Mouse (Mus musculus) hindbrain, embryonic 13.5 days (tissue): ENCODE results near the gene Gm3336. TPM values are rescaled to one million over a fixed set of nuclear protein-coding genes. Genes with fewer than 3 reads are reported as not detected.

Experiments
- polyA plus RNA-seq: library from polyadenylated mRNA; unstranded; fragments of >200 nt; fragmentation: Nextera tagmentation; extraction: Ambion mirVana; gene quantifications from 2 replicates; pipeline ENCODE4 v1.2.1, GENCODE M21; 2015

The Gm3336 gene
- polyA plus RNA-seq, 1 experiment from 2014 or later: not detected

Other genes starting within 250 kb of the Gm3336 start
- 24.3 and 25.8 TPM in 2 replicates for gene Klhl26, start 241.6 kb upstream of the Gm3336 start, polyA plus RNA-seq
- 78.5 and 78.8 TPM in 2 replicates for gene Tmem59l, start 231.2 kb upstream of the Gm3336 start, polyA plus RNA-seq
- 2.2 and 2.9 TPM in 2 replicates for gene Crlf1, start 225.4 kb upstream of the Gm3336 start, polyA plus RNA-seq
- 147 and 148 TPM in 2 replicates for gene Rex1bd, start 211.8 kb upstream of the Gm3336 start, polyA plus RNA-seq
- gene Uba52, start 207.7 kb upstream of the Gm3336 start, polyA plus RNA-seq: 715 and 758 TPM in 2 replicates
- 385 and 391 TPM in 2 replicates for gene Fkbp8, start 190.8 kb upstream of the Gm3336 start, polyA plus RNA-seq
- gene Kxd1, start 190.6 kb upstream of the Gm3336 start, polyA plus RNA-seq: 47.7 and 50.5 TPM in 2 replicates
- gene Ell, start 179.1 kb upstream of the Gm3336 start, polyA plus RNA-seq: 16.3 and 17.2 TPM in 2 replicates
- gene Isyna1, start 124.2 kb upstream of the Gm3336 start, polyA plus RNA-seq: 121 and 125 TPM in 2 replicates
- 122 and 132 TPM in 2 replicates for gene Ssbp4, start 109.7 kb upstream of the Gm3336 start, polyA plus RNA-seq
- 1.5 and 1.9 TPM in 2 replicates for gene Lrrc25, start 102.4 kb upstream of the Gm3336 start, polyA plus RNA-seq
- 0.12 and 0.14 TPM in 2 replicates for gene Gdf15, start 86.1 kb upstream of the Gm3336 start, polyA plus RNA-seq
- gene Pgpep1, start 58.2 kb upstream of the Gm3336 start, polyA plus RNA-seq: 103 and 105 TPM in 2 replicates
- gene Lsm4, start 45.3 kb upstream of the Gm3336 start, polyA plus RNA-seq: 191 and 193 TPM in 2 replicates
- 79.2 and 94.3 TPM in 2 replicates for gene Jund, start 19.6 kb upstream of the Gm3336 start, polyA plus RNA-seq
- gene Iqcn, start 15.1 kb upstream of the Gm3336 start, polyA plus RNA-seq: 0.04 and 0.09 TPM in 2 replicates
- gene Pde4c, start 5.2 kb downstream of the Gm3336 start, polyA plus RNA-seq: 0.14 and 0.23 TPM in 2 replicates
- gene Rab3a, start 36.1 kb downstream of the Gm3336 start, polyA plus RNA-seq: 352 and 355 TPM in 2 replicates
- 40.8 and 44.5 TPM in 2 replicates for gene Mpv17l2, start 42.4 kb downstream of the Gm3336 start, polyA plus RNA-seq
- 90.0 and 94.1 TPM in 2 replicates for gene Pik3r2, start 58.2 kb downstream of the Gm3336 start, polyA plus RNA-seq
- 16.4 and 17.4 TPM in 2 replicates for gene Mast3, start 86.5 kb downstream of the Gm3336 start, polyA plus RNA-seq
- 0.08 and 0.13 TPM in 2 replicates for gene Il12rb1, start 89.9 kb downstream of the Gm3336 start, polyA plus RNA-seq
- gene Arrdc2, start 121.2 kb downstream of the Gm3336 start, polyA plus RNA-seq: 7.6 and 8.1 TPM in 2 replicates
- 13.3 and 17.7 TPM in 2 replicates for gene Kcnn1, start 144.7 kb downstream of the Gm3336 start, polyA plus RNA-seq
- gene Ccdc124, start 155.4 kb downstream of the Gm3336 start, polyA plus RNA-seq: 157 and 162 TPM in 2 replicates
- gene Slc5a5, start 174.2 kb downstream of the Gm3336 start, polyA plus RNA-seq: 0.61 and 0.95 TPM in 2 replicates
- gene Rpl18a, start 178.9 kb downstream of the Gm3336 start, polyA plus RNA-seq: 2,665 and 2,711 TPM in 2 replicates
- 55.6 and 61.9 TPM in 2 replicates for gene Map1s, start 187.4 kb downstream of the Gm3336 start, polyA plus RNA-seq